Mouse (Mus musculus): ENCODE measurements at regions not wholly inside any gene's neighbourhood (a gene's known extent, or its start where the extent isn't known, plus 50 kb on each side); places are given as distances from the start of the nearest gene placed in this dataset.

DNA sequence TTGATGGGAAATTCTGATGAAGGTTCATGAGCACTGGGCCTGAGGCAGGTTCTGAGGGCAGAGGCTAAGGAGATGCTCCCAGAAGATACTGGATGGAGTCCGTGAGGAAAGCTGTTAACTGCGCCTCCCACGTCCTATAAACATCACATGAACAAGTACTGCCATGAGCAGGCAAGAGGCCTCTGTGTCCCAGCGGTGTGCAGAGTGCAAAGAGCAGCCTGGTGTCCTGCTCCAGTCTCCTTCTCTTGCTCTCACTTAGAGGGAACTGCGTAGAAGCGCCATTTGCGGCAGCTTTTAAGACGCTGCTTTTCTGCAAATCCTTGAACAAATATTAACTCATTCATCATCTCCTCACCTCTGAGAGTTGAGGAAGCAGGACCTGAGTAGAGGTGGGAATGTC, 274.2 kb downstream of the Mreg start:
- Histone ChIP-seq H3K27ac (no peak overlapping the region), H3K27me3 (no peaks in the 10 kb centered on the region), H3K9me3 (replicated peaks) (no peaks in the 10 kb centered on the region), H3K4me1 (peaks cover 9% of the 10 kb centered on the region; the same call in 1 of the 2 replicates), H3K4me3 (no peak overlapping the region), H3K36me3 (ENCODE audit: poor library complexity, severe bottlenecking) (no peaks in the 10 kb centered on the region), H3K4me2 (no peak overlapping the region), H3K9ac (no peak overlapping the region)
- 79% methylated on average over 8 of the region's 8 CpGs for WGBS
- ATAC-seq, result no peak

DNA sequence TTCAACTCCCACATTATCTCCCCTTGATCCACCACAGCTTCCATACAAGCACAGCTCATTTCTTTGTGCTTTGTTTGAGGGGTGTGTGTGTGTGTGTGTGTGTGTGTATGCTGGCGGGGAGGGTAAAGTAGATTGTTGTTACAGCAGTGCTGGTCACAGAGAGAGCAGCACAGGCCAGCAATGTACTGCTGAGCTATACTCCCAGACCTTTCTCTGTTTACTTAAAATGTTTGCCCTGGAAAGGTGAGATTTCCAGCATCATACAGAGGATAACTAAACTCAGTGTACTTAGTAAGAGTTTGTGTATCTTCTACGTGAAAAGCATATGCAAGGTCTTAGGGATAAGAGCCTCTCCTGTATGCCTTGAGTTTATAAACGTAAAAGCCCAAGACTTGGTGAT, 274.9 kb downstream of the Mreg start:
- no peak for ATAC-seq
- WGBS, result 83% methylated on average over 3 of the region's 3 CpGs
- H3K4me1 ChIP-seq, result peaks cover 9% of the 10 kb centered on the region; the same call in 1 of the 2 replicates

DNA sequence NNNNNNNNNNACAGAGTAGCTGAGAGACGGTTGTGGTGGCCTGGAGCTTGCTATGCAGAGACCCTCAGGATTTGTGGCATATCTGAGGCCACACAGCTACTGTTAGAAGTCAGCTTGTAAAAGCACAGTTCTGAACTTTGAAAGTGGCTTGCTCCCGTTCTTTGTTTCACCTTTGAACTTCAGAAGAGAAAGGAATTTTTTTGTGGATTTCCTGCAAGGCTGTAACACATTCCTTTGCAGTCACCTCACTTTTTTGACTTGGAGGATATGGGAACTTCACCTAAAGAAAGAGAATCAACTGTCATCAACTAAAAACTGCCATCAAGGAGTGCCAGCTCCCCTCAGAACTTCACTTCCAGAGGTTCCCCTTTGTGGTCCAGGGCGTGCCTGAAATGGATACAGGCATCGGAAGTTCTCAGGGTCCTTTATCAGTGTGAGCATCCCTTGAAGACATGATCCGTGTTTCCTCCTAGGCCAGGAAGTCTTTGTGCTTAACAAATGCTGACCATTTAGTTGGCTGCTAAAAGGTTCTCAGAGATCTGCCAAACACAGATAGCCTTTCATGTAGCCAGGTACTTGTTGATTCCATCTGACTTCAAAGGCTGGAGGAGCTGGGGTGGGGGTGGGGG, 275.5 kb downstream of the Mreg start:
- Histone ChIP-seq H3K27me3 (no peaks in the 10 kb centered on the region), H3K4me2 (no peak overlapping the region), H3K9ac (no peak overlapping the region), H3K4me3 (no peak overlapping the region), H3K27ac (no peak overlapping the region), H3K36me3 (ENCODE audit: poor library complexity, severe bottlenecking) (no peaks in the 10 kb centered on the region), H3K4me1 (peaks cover 7% of the 10 kb centered on the region; the same call in 1 of the 2 replicates), H3K9me3 (replicated peaks) (no peaks in the 10 kb centered on the region)
- WGBS, result 78% methylated on average over 5 of the region's 5 CpGs
- ATAC-seq, result no peak

More for the DNA sequence above, 274.9 kb downstream of the Mreg start:
- Histone ChIP-seq H3K27ac (no peak overlapping the region), H3K27me3 (no peaks in the 10 kb centered on the region), H3K36me3 (ENCODE audit: poor library complexity, severe bottlenecking) (no peaks in the 10 kb centered on the region), H3K4me3 (no peak overlapping the region), H3K9ac (no peak overlapping the region), H3K4me2 (no peak overlapping the region), H3K9me3 (replicated peaks) (no peaks in the 10 kb centered on the region)

DNA sequence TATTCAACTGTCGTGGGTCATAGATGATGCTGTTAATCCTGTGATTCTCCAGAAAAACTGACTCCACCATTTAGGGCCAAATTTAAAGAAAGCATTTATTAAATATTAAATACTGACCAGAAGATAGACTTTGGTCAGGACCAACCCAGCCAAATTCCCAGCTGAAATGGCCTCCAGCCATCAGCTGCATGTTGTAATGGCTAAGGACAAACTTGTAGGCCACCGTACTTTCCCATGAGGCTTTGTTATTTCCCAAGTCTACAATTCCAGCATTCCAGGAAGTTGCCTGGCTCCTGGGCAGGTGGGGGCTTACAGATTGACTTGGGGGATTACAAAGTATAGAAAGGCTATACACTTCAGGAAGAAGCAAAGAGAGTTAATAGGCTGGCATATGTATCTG, 272.5 kb upstream of the Fn1 start:
- no peak overlapping the region for H3K9ac ChIP-seq
- H3K9me3 ChIP-seq (replicated peaks), result no peaks in the 10 kb centered on the region
- no peak overlapping the region for H3K27ac ChIP-seq

DNA sequence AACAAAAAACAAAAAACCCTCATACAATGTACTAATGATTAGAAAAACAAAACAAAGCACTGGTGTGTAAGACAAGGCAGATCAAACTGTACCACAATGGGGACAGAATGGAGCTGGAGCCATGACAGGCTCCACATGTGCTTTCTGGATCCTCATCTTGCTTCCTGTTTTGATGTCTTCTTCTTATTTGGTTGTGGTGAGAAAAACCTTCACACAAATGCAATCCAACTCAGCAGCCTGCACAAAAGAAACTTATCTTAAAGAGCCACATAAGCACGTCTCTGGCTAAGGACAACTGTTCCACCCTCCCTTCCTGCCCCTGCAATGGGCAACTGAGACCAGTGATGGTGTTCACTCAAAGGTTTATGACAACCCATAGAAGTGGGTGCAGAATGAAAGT, 271.9 kb upstream of the Fn1 start:
- Histone ChIP-seq H3K4me2 (no peak overlapping the region), H3K4me1 (no peaks in the 10 kb centered on the region), H3K9me3 (replicated peaks) (no peaks in the 10 kb centered on the region), H3K36me3 (ENCODE audit: poor library complexity, severe bottlenecking) (no peaks in the 10 kb centered on the region), H3K9ac (no peak overlapping the region), H3K27me3 (no peaks in the 10 kb centered on the region), H3K4me3 (no peak overlapping the region), H3K27ac (no peak overlapping the region)
- no peak for ATAC-seq
- 79% methylated on average over 1 of the region's 1 CpGs for WGBS

More for the DNA sequence above, 272.5 kb upstream of the Fn1 start:
- Histone ChIP-seq H3K4me1 (no peaks in the 10 kb centered on the region), H3K27me3 (no peaks in the 10 kb centered on the region), H3K36me3 (ENCODE audit: poor library complexity, severe bottlenecking) (no peaks in the 10 kb centered on the region), H3K4me2 (no peak overlapping the region), H3K4me3 (no peak overlapping the region)
- 86% methylated on average over 2 of the region's 2 CpGs for WGBS
- no peak for ATAC-seq

DNA sequence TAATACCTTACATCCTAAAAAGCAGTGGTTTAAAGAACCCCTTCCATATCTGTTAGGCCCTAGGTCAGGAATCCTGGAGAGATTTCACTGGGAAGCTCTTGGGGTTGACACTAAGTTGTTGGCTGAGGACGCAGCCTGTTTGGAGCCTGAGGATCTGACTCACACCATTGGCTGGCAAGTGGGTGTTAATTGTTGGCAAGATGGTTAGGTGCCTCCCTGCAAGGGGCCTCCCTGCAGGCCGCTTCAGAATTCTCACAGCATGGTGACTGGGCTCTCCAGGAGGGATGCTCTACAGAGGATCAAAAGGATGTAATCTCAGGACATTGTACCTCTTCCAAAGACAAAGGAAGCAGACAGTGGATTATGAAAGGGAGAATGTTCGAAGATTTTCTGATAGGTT, 270.7 kb upstream of the Fn1 start:
- H3K9ac ChIP-seq, result no peak overlapping the region
- no peak for ATAC-seq
- 47% methylated on average over 3 of the region's 3 CpGs for WGBS
- no peaks in the 10 kb centered on the region for H3K9me3 ChIP-seq (replicated peaks)
- H3K4me3 ChIP-seq, result no peak overlapping the region
- no peaks in the 10 kb centered on the region for H3K36me3 ChIP-seq (ENCODE audit: poor library complexity, severe bottlenecking)
- no peak overlapping the region for H3K27ac ChIP-seq
- H3K27me3 ChIP-seq, result no peaks in the 10 kb centered on the region
- no peak overlapping the region for H3K4me2 ChIP-seq
- no peaks in the 10 kb centered on the region for H3K4me1 ChIP-seq

DNA sequence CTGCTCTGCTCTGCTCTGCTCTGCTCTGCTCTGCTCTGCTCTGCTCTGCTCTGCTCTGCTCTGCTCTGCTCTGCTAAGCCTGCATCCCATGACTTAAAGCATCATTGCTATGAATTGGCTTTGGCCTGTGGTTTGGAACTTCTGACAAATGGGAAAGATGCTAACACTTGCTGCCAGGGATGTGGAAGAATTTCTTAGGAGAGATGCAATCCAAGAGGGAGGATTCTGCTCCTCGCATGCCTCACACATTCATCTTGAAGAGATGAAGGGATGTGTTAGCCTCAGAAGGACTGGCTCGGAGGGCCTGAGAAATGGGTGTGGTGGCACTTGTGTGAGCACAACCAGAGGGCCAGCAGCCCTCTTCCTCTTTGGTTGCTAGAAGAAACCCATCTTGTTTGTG, 268.5 kb upstream of the Fn1 start:
- H3K4me1 ChIP-seq, result no peaks in the 10 kb centered on the region
- H3K4me3 ChIP-seq, result no peak overlapping the region
- no peaks in the 10 kb centered on the region for H3K27me3 ChIP-seq
- H3K9ac ChIP-seq, result no peak overlapping the region
- no peak overlapping the region for H3K27ac ChIP-seq
- H3K36me3 ChIP-seq (ENCODE audit: poor library complexity, severe bottlenecking), result no peaks in the 10 kb centered on the region
- WGBS, result 84% methylated on average over 2 of the region's 2 CpGs
- ATAC-seq, result no peak
- H3K4me2 ChIP-seq, result no peak overlapping the region
- no peaks in the 10 kb centered on the region for H3K9me3 ChIP-seq (replicated peaks)

DNA sequence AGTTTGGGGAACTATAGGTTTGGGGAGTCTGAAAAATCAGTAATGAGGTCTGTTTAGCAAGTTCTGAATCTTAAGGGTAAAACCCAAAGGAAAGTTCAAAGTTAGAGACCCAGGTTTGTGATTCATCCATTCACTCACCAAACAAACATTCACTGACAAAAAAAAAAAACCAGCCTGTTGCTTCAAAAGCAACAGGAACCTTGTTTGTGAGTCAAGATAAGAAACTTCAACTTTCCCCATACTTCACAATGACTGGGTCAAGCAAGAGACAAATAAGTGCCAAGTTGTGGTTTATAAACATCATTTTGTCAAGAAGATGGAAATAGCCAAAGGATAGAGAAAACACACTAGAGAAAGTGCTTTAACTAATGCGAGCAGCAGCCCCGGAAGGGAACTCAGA, 266.9 kb upstream of the Fn1 start:
- Histone ChIP-seq H3K4me2 (no peak overlapping the region), H3K27me3 (no peaks in the 10 kb centered on the region), H3K27ac (no peak overlapping the region), H3K9ac (no peak overlapping the region), H3K36me3 (ENCODE audit: poor library complexity, severe bottlenecking) (no peaks in the 10 kb centered on the region), H3K4me3 (no peak overlapping the region), H3K9me3 (replicated peaks) (no peaks in the 10 kb centered on the region), H3K4me1 (no peaks in the 10 kb centered on the region)
- no peak for ATAC-seq
- WGBS, result 93% methylated on average over 2 of the region's 2 CpGs

DNA sequence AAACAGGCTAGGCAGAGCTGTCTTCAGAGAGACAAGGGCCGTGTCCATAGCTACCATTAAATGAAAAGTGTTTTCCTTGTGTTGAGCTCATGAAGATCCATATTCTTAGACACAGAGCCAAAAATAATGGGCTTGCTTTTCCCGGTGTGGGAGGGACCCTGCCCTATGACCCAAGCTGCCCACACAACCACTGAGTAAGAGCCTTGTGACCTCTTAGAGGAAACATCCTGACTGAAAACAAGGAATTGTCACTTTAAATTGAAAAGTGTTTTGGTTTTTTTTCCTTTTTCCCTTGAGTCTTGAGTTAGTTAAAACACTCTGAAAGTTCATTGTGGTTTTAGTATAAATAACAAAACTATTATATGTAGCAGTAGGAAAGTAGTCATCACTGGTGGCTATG, 264.0 kb upstream of the Fn1 start:
- Histone ChIP-seq H3K9me3 (replicated peaks) (no peaks in the 10 kb centered on the region), H3K27me3 (no peaks in the 10 kb centered on the region), H3K4me1 (no peaks in the 10 kb centered on the region), H3K36me3 (ENCODE audit: poor library complexity, severe bottlenecking) (no peaks in the 10 kb centered on the region), H3K27ac (no peak overlapping the region), H3K4me2 (no peak overlapping the region), H3K4me3 (no peak overlapping the region), H3K9ac (no peak overlapping the region)
- no peak for ATAC-seq
- 91% methylated on average over 2 of the region's 2 CpGs for WGBS

DNA sequence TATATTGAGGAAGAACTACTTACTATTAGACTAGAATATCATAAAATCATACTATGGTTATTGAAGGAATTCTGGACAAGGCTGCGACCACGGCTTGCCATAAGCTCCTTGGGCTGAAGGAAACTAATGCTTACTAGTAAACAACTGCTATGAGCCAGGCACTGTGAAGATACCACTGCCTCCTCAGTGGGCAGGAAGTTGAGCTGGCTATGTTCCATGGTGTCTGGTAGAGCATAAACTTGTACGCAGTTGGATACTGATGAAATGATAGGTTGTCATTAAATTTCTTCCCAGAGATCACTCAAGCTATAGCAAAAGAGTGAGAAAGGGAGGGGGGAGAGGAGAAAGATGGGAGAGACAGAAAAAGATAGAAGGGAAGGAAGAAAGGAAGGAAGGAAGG, 261.4 kb upstream of the Fn1 start:
- no peak for ATAC-seq
- Histone ChIP-seq H3K9me3 (replicated peaks) (no peaks in the 10 kb centered on the region), H3K27me3 (no peaks in the 10 kb centered on the region), H3K9ac (no peak overlapping the region), H3K27ac (no peak overlapping the region), H3K4me2 (no peak overlapping the region), H3K36me3 (ENCODE audit: poor library complexity, severe bottlenecking) (no peaks in the 10 kb centered on the region), H3K4me3 (no peak overlapping the region), H3K4me1 (no peaks in the 10 kb centered on the region)
- WGBS, result 94% methylated on average over 3 of the region's 3 CpGs

DNA sequence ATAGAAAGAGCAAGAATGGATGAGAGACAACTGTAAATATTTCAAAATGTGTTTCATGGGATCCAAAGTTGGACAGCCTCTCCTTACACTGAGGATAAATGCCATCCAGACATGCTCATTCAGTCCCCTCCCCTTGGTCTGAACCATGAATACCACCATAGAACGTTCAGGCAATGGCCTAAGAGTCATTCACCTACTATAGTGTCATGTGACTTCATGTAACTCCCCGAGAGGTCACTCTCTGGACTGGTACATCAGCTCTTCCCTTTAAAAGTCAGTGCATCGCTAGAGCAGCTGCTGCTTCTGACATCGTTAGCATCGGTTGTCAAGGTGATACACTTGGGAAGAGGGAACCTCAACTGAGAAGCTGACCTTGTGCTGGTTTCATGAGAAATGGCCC, 260.2 kb upstream of the Fn1 start:
- H3K9ac ChIP-seq, result no peak overlapping the region
- no peaks in the 10 kb centered on the region for H3K4me1 ChIP-seq
- H3K9me3 ChIP-seq (replicated peaks), result no peaks in the 10 kb centered on the region
- no peak overlapping the region for H3K4me3 ChIP-seq
- H3K27ac ChIP-seq, result no peak overlapping the region
- no peak for ATAC-seq
- no peaks in the 10 kb centered on the region for H3K27me3 ChIP-seq
- H3K36me3 ChIP-seq (ENCODE audit: poor library complexity, severe bottlenecking), result no peaks in the 10 kb centered on the region
- WGBS, result 66% methylated on average over 5 of the region's 5 CpGs
- H3K4me2 ChIP-seq, result no peak overlapping the region

DNA sequence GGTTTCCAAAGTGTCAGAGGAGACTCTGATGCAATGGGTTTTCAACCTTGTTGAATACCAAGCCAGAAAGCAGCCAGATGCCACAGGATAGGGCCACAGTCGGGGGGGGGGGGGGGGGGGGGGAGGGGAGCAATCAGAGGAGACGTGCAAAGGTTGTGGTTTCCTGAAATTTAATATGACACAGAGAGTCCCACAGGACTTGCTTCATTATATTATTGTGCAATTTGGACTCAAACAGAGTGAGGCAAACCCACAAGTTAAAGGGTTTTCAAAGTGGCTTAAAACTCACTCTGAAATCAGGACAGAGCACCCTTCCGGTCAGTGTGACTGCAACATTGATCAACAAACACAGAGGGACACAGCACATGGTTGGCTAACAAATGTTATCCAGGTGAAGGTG, 259.4 kb upstream of the Fn1 start:
- Histone ChIP-seq H3K36me3 (ENCODE audit: poor library complexity, severe bottlenecking) (no peaks in the 10 kb centered on the region), H3K4me2 (no peak overlapping the region), H3K4me3 (no peak overlapping the region), H3K4me1 (no peaks in the 10 kb centered on the region), H3K27me3 (no peaks in the 10 kb centered on the region), H3K27ac (no peak overlapping the region), H3K9ac (no peak overlapping the region), H3K9me3 (replicated peaks) (no peaks in the 10 kb centered on the region)
- 31% methylated on average over 3 of the region's 3 CpGs for WGBS
- ATAC-seq, result no peak

DNA sequence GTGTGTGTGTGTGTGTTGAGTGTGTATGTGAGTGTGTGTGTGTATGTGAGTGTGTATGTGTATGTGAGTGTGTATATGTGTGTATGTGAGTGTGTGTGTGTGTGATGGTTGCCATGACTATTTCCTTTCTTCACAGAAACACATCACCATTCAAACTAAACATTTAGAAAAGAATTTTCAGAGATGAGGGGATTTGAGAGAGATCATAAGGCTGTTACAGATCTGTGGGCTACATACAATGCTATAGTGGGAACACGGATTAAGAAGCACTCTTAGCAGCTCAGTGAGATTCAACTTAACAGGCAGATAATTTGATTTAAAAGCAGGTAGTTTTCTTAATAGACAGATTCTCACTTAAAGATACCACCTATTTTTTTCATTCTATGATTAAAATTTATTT, 257.1 kb upstream of the Fn1 start:
- Histone ChIP-seq H3K4me3 (no peak overlapping the region), H3K27me3 (no peaks in the 10 kb centered on the region), H3K4me1 (no peaks in the 10 kb centered on the region), H3K36me3 (ENCODE audit: poor library complexity, severe bottlenecking) (no peaks in the 10 kb centered on the region), H3K9me3 (replicated peaks) (no peaks in the 10 kb centered on the region), H3K4me2 (no peak overlapping the region), H3K9ac (no peak overlapping the region), H3K27ac (no peak overlapping the region)
- ATAC-seq, result peak; percentile 19; the same call in 1 of the 2 replicates
- 59% methylated on average over 1 of the region's 1 CpGs for WGBS
